Mouse (Mus musculus): ENCODE data around the gene Usp7. TPM values are rescaled to one million over a fixed set of nuclear protein-coding genes. Genes with fewer than 3 reads are reported as not detected.
"Not testable (repeated sequence)": the region's sequence is repeated elsewhere in the genome, so short reads cannot be mapped to it uniquely, and the experiment has no call there.

Gene Usp7
- polyA plus RNA-seq, 1 experiment from 2014 or later = 33.2 TPM

DNA sequence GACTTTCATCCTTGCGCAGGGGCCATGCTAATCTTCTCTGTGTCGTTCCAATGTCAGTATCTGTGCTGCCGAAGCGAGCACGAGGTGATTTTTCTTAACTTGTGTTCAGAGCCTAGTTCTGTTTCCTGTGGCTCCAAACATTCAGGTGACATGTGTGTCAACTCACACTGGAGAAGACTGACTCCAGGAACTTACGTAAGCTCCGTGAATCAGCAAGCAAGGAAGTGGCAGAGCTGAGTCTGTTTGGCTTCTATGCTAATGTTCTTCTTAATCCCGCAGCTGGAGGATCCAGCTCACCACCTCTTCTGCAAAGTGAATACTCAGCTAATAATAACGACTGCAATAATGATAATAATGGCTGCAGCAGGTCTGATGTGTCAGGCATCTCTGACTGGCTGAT, 25.9 kb downstream of the Usp7 start:
- Histone ChIP-seq H3K4me2 (no peak overlapping the region), H3K9ac (no peak overlapping the region), H3K27ac (no peak overlapping the region), H3K9me3 (no peaks in the 10 kb centered on the region), H3K36me3 (no peaks in the 10 kb centered on the region), H3K27me3 (no peaks in the 10 kb centered on the region; the same call in 1 of the 2 replicates), H3K4me3 (no peak overlapping the region), H3K4me1 (no peaks in the 10 kb centered on the region)
- no peak for ATAC-seq (ENCODE audit: insufficient number of reproducible peaks, insufficient read depth, low FRiP score, low TSS enrichment, low read depth)
- 53% methylated on average over 9 of the region's 9 CpGs for WGBS

GRCm38 (mm10) chr16:8764124-8764907, 27.8 kb downstream of the Usp7 start:
- Histone ChIP-seq H3K27ac (no peak overlapping the region), H3K36me3 (no peaks in the 10 kb centered on the region), H3K27me3 (no peaks in the 10 kb centered on the region), H3K9me3 (no peaks in the 10 kb centered on the region), H3K4me3 (no peak overlapping the region), H3K4me2 (no peak overlapping the region), H3K9ac (no peak overlapping the region), H3K4me1 (no peaks in the 10 kb centered on the region)
- WGBS = 55% methylated on average over 11 of the region's 11 CpGs
- no peak for ATAC-seq (ENCODE audit: insufficient number of reproducible peaks, insufficient read depth, low FRiP score, low TSS enrichment, low read depth)

DNA sequence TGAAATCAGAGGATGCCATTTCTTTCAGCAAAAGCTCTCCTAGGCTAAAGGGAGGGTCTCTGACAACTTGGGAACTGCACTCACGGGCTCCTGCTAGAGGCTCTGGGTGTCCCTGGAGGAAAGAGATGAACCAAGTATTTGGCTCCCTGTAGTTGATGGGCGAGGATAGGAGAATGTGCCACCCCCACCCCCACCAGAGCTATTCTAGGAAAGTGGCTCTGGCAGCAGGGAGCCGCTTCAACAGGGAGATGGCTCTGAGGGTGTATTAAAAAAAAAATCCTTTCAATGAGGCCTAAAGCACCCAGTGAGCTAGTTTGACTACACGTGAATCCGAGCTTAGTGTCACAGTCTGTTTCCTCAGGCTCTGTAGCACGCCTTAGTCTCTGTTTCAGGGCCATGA, 29.1 kb downstream of the Usp7 start:
- no peak for ATAC-seq (ENCODE audit: insufficient number of reproducible peaks, insufficient read depth, low FRiP score, low TSS enrichment, low read depth)
- Histone ChIP-seq H3K36me3 (no peaks in the 10 kb centered on the region), H3K27me3 (no peaks in the 10 kb centered on the region), H3K9me3 (no peaks in the 10 kb centered on the region), H3K4me2 (no peak overlapping the region), H3K4me1 (no peaks in the 10 kb centered on the region), H3K9ac (no peak overlapping the region), H3K27ac (no peak overlapping the region), H3K4me3 (no peak overlapping the region)
- 60% methylated on average over 6 of the region's 6 CpGs for WGBS

GRCm38 (mm10) chr16:8761894-8762293, 30.2 kb downstream of the Usp7 start:
- ATAC-seq (ENCODE audit: insufficient number of reproducible peaks, insufficient read depth, low FRiP score, low TSS enrichment, low read depth) = no peak
- Histone ChIP-seq H3K27ac (no peak overlapping the region), H3K4me3 (no peak overlapping the region), H3K9me3 (no peaks in the 10 kb centered on the region), H3K4me2 (no peak overlapping the region), H3K4me1 (no peaks in the 10 kb centered on the region), H3K9ac (no peak overlapping the region), H3K27me3 (no peaks in the 10 kb centered on the region), H3K36me3 (no peaks in the 10 kb centered on the region)
- WGBS = 87% methylated on average over 2 of the region's 2 CpGs

GRCm38 (mm10) chr16:8761005-8761404, 31.1 kb downstream of the Usp7 start:
- H3K27ac ChIP-seq = no peak overlapping the region
- H3K4me1 ChIP-seq = no peaks in the 10 kb centered on the region
- no peaks in the 10 kb centered on the region for H3K36me3 ChIP-seq
- no peak overlapping the region for H3K9ac ChIP-seq
- no peaks in the 10 kb centered on the region for H3K9me3 ChIP-seq
- no peak overlapping the region for H3K4me3 ChIP-seq
- no peaks in the 10 kb centered on the region for H3K27me3 ChIP-seq
- 90% methylated on average over 7 of the region's 7 CpGs for WGBS
- H3K4me2 ChIP-seq = no peak overlapping the region
- no peak for ATAC-seq (ENCODE audit: insufficient number of reproducible peaks, insufficient read depth, low FRiP score, low TSS enrichment, low read depth)

GRCm38 (mm10) chr16:8758979-8759378, 33.1 kb downstream of the Usp7 start:
- ATAC-seq (ENCODE audit: insufficient number of reproducible peaks, insufficient read depth, low FRiP score, low TSS enrichment, low read depth) = no peak
- H3K4me3 ChIP-seq = no peak overlapping the region
- no peaks in the 10 kb centered on the region for H3K4me1 ChIP-seq
- no peaks in the 10 kb centered on the region for H3K36me3 ChIP-seq
- no peaks in the 10 kb centered on the region for H3K9me3 ChIP-seq
- H3K4me2 ChIP-seq = no peak overlapping the region
- no peaks in the 10 kb centered on the region for H3K27me3 ChIP-seq
- no peak overlapping the region for H3K9ac ChIP-seq
- 72% methylated on average over 3 of the region's 3 CpGs for WGBS
- H3K27ac ChIP-seq = no peak overlapping the region

GRCm38 (mm10) chr16:8758193-8758592, 33.9 kb downstream of the Usp7 start:
- no peaks in the 10 kb centered on the region for H3K4me1 ChIP-seq
- no peak overlapping the region for H3K4me2 ChIP-seq
- no peak overlapping the region for H3K27ac ChIP-seq
- no peak overlapping the region for H3K4me3 ChIP-seq
- H3K27me3 ChIP-seq = no peaks in the 10 kb centered on the region
- H3K9me3 ChIP-seq = no peaks in the 10 kb centered on the region
- no peak for ATAC-seq (ENCODE audit: insufficient number of reproducible peaks, insufficient read depth, low FRiP score, low TSS enrichment, low read depth)
- H3K36me3 ChIP-seq = no peaks in the 10 kb centered on the region
- 85% methylated on average over 2 of the region's 2 CpGs for WGBS
- no peak overlapping the region for H3K9ac ChIP-seq

DNA sequence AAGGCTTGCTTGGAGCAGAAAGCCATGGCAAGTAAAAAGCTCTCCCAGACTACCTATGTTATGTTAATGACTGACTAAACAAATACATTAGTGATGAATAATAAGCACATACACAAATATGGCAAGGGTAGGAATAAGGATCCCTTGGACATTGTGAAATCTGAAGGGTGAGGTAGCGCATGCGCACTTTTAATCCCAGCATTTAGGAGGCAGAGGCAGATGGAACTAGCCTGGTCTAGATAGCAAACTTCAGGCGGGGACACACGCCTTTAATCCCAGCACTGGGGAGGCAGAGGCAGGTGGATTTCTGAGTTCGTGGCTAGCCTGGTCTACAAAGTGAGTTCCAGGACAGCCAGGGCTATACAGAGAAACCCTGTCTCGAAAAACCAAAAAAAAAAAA, 34.5 kb downstream of the Usp7 start:
- not testable (repeated sequence) for H3K27ac ChIP-seq; H3K9me3 ChIP-seq; H3K4me3 ChIP-seq; H3K27me3 ChIP-seq; H3K36me3 ChIP-seq; ATAC-seq (ENCODE audit: insufficient number of reproducible peaks, insufficient read depth, low FRiP score, low TSS enrichment, low read depth); H3K9ac ChIP-seq; H3K4me2 ChIP-seq; H3K4me1 ChIP-seq
- 90% methylated on average over 6 of the region's 6 CpGs for WGBS

DNA sequence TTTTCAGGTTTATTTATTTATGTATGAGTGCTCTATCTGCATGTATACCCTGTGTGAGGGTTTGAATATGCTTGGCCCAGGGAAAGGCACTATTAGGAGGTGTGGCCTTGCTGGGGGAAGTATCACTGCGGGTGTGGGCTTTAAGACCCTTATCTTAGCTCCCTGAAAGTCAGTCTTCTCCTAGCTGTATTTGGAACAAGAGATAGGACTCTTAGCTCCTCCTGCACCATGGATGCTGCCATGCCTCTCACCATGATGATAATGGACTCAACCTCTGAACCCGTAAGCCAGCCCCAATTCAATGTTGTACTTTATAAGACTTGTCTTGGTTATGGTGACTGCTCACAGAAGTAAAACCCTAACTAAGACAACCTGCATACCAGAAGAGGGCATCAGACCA, 39.8 kb downstream of the Usp7 start:
- WGBS = 89% methylated on average over 2 of the region's 2 CpGs
- no peak for ATAC-seq (ENCODE audit: insufficient number of reproducible peaks, insufficient read depth, low FRiP score, low TSS enrichment, low read depth)
- H3K4me2 ChIP-seq = no peak overlapping the region

DNA sequence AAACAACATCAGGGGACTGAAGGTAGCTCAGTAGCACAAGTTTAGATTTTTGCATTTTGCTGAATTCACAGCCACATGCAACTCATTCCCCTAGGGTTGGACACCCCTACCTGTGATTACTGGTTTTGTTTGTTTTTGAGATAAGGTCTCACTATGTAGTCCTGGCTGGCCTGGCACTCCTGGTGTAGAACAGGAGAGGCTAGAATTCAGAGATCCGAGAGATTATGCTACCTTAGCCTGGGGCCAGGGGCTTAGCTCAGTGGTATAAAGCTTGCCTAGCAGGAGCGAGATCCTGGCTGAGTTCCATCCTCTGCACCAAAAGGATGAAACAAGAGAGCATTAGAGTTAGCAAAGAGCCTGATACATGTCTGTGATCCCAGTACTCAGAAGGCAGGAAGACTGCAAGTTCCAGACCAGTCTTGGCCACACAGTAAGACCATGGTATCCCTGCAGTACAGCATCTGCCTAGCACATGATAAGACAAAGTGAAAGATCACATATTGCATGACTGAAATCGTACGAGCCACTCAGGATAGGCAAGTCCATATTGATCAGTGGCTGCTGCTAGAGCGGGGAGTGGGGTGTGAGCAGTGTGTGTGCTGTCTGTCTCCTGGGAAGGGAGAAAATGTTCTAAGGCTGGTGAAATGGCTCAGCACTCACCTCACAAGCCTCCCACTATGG, 40.4 kb downstream of the Usp7 start:
- H3K27me3 ChIP-seq = no peaks in the 10 kb centered on the region
- H3K9ac ChIP-seq = no peak overlapping the region
- no peak overlapping the region for H3K27ac ChIP-seq
- no peaks in the 10 kb centered on the region for H3K4me1 ChIP-seq
- H3K36me3 ChIP-seq = no peaks in the 10 kb centered on the region
- no peak for ATAC-seq (ENCODE audit: insufficient number of reproducible peaks, insufficient read depth, low FRiP score, low TSS enrichment, low read depth)
- no peaks in the 10 kb centered on the region for H3K9me3 ChIP-seq
- H3K4me3 ChIP-seq = no peak overlapping the region
- WGBS = 61% methylated on average over 5 of the region's 5 CpGs
- H3K4me2 ChIP-seq = no peak overlapping the region

More for the DNA sequence above, 39.8 kb downstream of the Usp7 start:
- Histone ChIP-seq H3K9ac (no peak overlapping the region), H3K36me3 (no peaks in the 10 kb centered on the region), H3K27me3 (no peaks in the 10 kb centered on the region), H3K4me1 (no peaks in the 10 kb centered on the region), H3K4me3 (no peak overlapping the region), H3K27ac (no peak overlapping the region), H3K9me3 (no peaks in the 10 kb centered on the region)

DNA sequence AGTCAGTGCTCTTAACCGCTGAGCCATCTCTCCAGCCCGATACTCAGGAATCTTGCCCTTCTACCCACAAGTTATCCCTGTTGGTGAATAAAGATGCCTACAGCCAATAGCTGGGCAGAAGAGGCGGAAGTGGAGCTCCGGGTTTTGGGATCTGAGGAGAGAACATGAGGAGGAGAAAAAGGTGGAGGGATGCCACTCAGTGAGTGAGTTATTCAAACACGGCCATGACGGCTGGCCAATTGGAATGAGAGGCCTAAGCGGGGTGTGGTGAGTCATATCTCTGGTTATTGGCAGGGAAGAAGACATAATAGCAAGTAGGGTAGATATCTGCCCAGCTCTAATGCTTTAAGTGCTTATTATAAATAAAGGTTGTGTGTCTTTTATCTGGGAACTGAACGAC, 43.2 kb downstream of the Usp7 start:
- no peak overlapping the region for H3K27ac ChIP-seq
- no peaks in the 10 kb centered on the region for H3K9me3 ChIP-seq
- no peak for ATAC-seq (ENCODE audit: insufficient number of reproducible peaks, insufficient read depth, low FRiP score, low TSS enrichment, low read depth)
- H3K36me3 ChIP-seq = no peaks in the 10 kb centered on the region
- H3K4me2 ChIP-seq = no peak overlapping the region
- no peaks in the 10 kb centered on the region for H3K4me1 ChIP-seq
- H3K9ac ChIP-seq = no peak overlapping the region
- no peaks in the 10 kb centered on the region for H3K27me3 ChIP-seq
- H3K4me3 ChIP-seq = no peak overlapping the region
- 97% methylated on average over 8 of the region's 8 CpGs for WGBS

- no peak overlapping the region for H3K9ac ChIP-seq
- H3K4me1 ChIP-seq = no peaks in the 10 kb centered on the region
- no peak overlapping the region for H3K27ac ChIP-seq
- no peaks in the 10 kb centered on the region for H3K9me3 ChIP-seq
- H3K4me3 ChIP-seq = no peak overlapping the region
- no peak for ATAC-seq (ENCODE audit: insufficient number of reproducible peaks, insufficient read depth, low FRiP score, low TSS enrichment, low read depth)
- no peaks in the 10 kb centered on the region for H3K36me3 ChIP-seq
- WGBS = 79% methylated on average over 6 of the region's 6 CpGs
- H3K4me2 ChIP-seq = no peak overlapping the region
- H3K27me3 ChIP-seq = no peaks in the 10 kb centered on the region
Measured at GRCm38 (mm10) chr16:8748175-8748846, 43.8 kb downstream of the Usp7 start.
